Mouse (Mus musculus) monocyte, adult 5-6 weeks (primary cell): Measurements from ENCODE around the gene Lrrc17. TPM values are rescaled to one million over a fixed set of nuclear protein-coding genes. Genes with fewer than 3 reads are reported as not detected.
A peak's percentile ranks its signal among the peaks of the same experiment; 100 is the strongest.

ENCODE experiments used
- ATAC-seq: fragments of 153-309, 156-312 bp; replicated peaks from 2 replicates; pipeline ENCODE4 v1.8.0; 2017; ENCODE audit warnings: mild to moderate bottlenecking; ENCODE audit not compliant: low TSS enrichment, insufficient number of reproducible peaks, severe bottlenecking, poor library complexity, low FRiP score
- total RNA-seq: library from RNA; stranded (forward); fragments of 200-1000, 200-491, 200-594 nt; gene quantifications from 3 replicates; pipeline ENCODE4 v1.2.3, GENCODE M21; 2017

Lrrc17 gene
- total RNA-seq, result not detected in 3 replicates

DNA sequence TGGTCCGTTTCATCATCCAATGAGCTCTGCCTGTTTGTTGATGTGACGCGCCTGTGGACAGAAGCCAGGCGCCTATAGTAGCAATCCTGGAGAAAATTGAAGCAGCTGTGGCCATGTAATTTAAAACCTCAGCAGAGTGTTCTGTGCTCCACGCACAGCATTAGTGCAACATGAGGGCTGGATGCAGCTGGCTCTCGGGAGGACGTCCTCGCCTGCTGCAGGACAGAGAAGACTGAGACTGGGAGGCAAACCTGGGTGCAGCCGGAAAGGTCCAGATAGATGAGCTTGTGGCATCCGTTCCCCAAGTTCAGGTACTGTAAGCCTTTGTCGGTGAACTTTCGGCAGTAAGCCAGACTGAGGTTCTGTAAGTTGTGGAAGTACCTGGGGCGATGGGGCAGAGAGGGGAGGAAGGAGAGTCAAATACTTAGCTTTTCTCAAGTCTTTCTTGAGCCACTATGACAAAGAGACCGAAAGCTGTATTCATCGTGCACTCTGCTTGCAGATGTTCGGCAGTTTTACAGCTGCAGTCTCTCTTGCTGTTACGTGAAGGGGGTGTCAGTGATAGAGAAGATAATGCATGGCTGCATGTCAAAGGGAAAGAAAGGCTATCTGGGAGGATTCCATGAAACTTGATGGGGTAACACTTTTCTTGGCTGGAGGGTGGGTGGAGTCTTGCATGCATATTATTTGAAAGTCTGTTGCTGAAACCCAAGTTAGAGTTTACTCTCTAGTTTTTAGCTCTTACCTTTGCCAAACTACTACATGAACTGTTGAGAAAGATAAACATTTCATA lies at the start of gene Lrrc17:
Lrrc17 (plus strand) TSS at position 151 of the 793 bp plus-strand sequence.
- ATAC-seq, result no peak

DNA sequence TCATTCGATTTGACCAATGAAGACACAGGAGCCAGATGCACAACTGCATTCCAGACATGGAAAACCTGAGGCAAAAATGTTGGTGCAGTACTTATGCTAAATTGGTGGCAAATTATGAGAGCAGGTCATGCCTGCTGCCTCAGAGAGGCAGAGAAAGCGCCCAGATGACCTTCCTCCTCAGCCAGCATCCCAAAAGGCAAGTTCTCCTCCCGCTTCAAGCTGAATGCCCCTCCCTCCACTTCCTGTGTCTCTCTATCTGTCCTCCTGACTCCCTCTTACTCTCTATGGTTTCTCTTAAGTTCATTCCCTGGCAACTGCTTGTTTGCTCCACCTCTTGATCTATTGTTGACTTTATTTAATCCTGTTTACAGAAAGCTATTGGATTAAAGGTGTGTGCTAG lies 48.6 kb upstream of the Lrrc17 start:
- ATAC-seq, result no peak

GRCm38 (mm10) chr5:21496321-21496720 lies 47.0 kb upstream of the Lrrc17 start:
- ATAC-seq, result no peak

GRCm38 (mm10) chr5:21496881-21497280 lies 46.5 kb upstream of the Lrrc17 start:
- no peak for ATAC-seq

DNA sequence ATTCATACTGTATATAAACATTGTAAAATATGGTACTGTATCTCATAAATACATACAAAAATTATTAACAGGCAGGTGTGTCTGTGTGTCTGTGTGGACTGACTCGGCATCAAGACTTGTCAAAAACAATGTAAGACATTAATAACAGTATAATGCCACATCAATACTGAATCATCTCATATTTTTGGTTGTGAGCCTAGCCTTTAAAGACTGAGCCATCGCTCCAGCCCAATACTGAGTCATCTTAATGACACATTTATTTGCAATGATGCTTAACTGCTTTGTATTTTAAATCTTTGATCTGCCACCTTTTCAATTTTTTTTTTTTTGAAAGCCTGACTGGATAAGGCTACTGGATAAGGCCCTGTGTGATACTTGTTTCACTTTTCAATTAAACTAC lies 44.9 kb upstream of the Lrrc17 start:
- ATAC-seq, result no peak

GRCm38 (mm10) chr5:21498925-21499324 lies 44.4 kb upstream of the Lrrc17 start:
- ATAC-seq, result no peak

DNA sequence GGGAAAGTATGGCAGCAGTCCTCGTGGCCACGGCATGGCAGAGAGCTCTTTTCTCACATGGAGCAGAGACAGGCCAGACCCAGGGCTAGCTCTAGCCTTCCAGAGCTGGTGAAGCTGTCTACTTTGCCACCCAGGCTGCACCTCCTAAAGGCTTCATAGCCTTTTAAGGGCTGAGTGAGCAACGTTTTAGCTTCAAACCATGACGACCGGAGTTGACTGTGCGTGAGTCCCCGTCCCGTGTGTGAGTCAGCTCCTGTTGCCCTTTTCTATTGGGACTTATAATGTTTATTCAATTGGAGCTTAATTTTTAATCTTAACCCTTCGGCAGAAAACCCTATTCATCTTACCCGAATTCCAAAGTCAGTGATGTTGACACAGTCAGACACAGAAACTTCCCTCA lies 43.2 kb upstream of the Lrrc17 start:
- ATAC-seq, result no peak

- ATAC-seq, result no peak
These were observed 42.4 kb upstream of the Lrrc17 start for GRCm38 (mm10) chr5:21500941-21501340.

GRCm38 (mm10) chr5:21502936-21503610 lies 40.3 kb upstream of the Lrrc17 start:
- ATAC-seq, result no peak

DNA sequence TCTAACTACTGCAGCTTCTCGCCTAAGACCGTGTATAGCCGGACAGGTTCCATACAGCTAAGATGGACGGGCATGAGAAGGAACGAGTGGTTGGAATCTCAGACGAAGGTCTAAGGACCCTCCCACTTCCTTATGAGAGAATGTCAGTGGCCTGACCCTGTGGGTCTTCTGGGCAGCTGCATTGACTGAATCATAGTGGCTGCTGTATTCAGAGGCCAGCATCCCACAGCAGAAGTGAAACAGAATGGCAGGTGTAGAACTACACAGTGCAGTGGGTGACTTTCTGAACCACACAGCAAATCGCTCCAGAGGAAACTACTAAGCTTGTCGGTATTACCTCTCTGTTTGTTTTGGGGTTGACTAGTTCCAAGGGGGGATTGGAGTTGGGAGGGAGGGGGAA lies 38.2 kb upstream of the Lrrc17 start:
- no peak for ATAC-seq

GRCm38 (mm10) chr5:21506887-21507286 lies 36.5 kb upstream of the Lrrc17 start:
- ATAC-seq, result no peak

- no peak for ATAC-seq
These were observed 33.6 kb upstream of the Lrrc17 start for GRCm38 (mm10) chr5:21509801-21510200.

DNA sequence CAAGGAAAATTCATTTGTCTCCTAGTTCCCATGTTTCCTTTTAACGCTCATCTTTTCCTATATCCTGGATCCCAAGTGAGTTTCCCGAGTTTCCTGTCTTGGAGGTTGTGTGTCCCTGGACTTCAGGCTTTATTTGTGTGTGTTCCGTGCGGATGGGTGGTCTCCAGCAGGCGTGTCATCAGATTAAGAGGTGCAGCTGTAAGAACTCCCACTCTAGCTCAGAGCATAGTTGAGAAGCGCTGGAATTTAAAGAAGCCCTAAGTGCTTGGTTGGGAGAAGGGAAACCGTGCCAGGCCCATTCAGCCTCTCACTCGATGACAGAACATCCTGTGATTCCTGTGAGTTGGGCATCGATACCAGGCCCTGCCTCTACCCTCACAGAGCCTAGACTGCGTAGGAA lies 30.0 kb upstream of the Lrrc17 start:
- no peak for ATAC-seq

DNA sequence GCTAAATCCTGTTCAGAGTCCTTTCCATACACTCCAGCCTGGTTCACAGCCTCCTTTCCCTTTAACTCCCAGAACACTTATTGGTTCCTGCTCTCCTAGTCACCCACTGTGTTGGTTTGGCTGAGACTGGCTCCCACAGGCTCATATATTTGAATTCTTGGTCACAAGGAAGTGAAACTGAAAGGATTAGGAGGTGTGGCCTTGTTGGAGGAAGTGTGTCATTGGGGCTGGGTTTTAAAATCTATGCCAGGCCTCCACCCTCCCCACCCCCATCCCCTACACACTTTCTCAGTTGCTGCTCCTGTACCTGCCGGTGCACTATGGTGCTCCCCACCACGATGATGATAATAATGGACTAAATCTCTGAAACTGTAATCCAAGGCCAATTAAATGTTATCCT lies 25.8 kb upstream of the Lrrc17 start:
- peak; percentile 88 for ATAC-seq

DNA sequence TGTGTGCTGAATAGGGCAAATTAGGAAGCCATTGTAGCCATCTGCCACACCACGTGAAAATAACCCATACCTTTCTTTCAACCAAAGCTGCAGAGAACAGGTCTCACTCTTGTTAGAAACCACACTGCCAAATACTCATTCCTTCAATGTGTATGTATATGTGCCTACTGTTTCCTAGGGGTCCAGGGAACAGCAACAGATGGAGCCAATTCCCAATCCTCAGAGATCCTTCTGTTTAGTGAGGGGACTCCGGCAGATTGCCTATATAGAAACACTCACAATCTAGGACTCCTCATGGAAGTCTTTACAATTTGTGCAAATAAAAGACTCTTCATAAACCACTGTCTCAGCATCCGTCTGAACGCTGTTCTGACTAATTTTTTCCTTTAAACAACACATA lies 25.2 kb upstream of the Lrrc17 start:
- no peak for ATAC-seq

GRCm38 (mm10) chr5:21519166-21519565 lies 24.2 kb upstream of the Lrrc17 start:
- no peak for ATAC-seq

GRCm38 (mm10) chr5:21526835-21527485 lies 16.4 kb upstream of the Lrrc17 start:
- no peak for ATAC-seq

- ATAC-seq, result no peak
These were observed 15.9 kb upstream of the Lrrc17 start for GRCm38 (mm10) chr5:21527488-21527911.

- no peak for ATAC-seq
These were observed 15.1 kb upstream of the Lrrc17 start for GRCm38 (mm10) chr5:21528068-21528842.
